Mouse (Mus musculus): ENCODE results near the gene Tsc22d1. TPM values are rescaled to one million over a fixed set of nuclear protein-coding genes. Genes with fewer than 3 reads are reported as not detected.

The Tsc22d1 gene
- total RNA-seq (2021) = 100 to 1,000 TPM; 389 to 414 TPM
- long read RNA-seq, experiment 1, full-length matches to known transcripts = 126 of 151 reads
- long read RNA-seq, experiment 1, partial matches to known transcripts = 24 of 151 reads
- long read RNA-seq, experiment 1, other reads (novel, unspliced or antisense) = 1 of 151 reads
- long read RNA-seq, experiment 2, full-length matches to known transcripts = 82 of 115 reads
- long read RNA-seq, experiment 2, partial matches to known transcripts = 4 of 115 reads
- long read RNA-seq, experiment 2, other reads (novel, unspliced or antisense) = 29 of 115 reads

- no peak for DNase-seq
Measured at GRCm38 (mm10) chr14:76414862-76415780, at the start of gene Tsc22d1. Tsc22d1 (plus strand) TSS chr14:76414961.

GRCm38 (mm10) chr14:76373638-76374037, 41.1 kb upstream of the Tsc22d1 start:
- no peak for DNase-seq

DNA sequence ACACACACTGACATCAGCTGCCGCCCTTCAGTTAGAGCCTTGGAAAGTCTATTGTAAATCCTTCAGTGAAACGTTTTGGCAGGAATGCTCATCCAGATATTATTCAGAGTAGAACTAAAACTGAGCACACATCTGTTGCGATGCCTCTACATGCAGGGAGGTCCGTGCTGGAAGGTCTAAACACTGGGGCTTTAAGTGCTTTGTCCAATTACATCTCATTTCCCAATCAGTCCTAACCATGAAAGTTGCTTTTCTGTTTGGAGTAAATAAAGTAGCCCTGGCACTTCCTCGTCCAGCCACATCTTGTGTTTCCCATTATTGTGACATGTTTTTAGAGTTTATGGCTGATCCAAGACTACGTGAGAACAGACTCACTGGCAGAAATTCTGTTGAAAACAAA, 40.2 kb upstream of the Tsc22d1 start:
- no peak for DNase-seq

- no peak for DNase-seq
Measured at GRCm38 (mm10) chr14:76376561-76376960, 38.2 kb upstream of the Tsc22d1 start.

GRCm38 (mm10) chr14:76379411-76379810, 35.4 kb upstream of the Tsc22d1 start:
- DNase-seq = no peak

DNA sequence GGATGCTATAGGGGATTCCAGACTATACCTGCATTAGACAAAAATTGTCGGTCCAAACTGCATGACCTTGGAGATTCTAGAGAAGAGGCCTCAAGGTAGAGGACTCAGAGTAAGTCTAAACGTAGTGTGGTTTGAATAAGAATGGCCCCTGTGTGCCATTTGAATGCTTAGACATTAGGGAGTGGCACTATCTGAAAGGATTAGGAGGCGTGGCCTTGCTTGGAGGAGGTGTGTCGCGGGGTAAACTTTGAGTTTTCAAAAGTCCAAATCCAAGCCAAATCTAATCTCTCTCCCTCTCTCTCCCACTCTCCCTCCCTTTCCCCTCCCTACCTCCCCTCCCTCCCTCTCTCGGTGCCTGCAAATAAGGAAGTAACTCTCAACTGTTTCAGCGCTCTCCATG, 26.7 kb upstream of the Tsc22d1 start:
- no peak for DNase-seq

DNA sequence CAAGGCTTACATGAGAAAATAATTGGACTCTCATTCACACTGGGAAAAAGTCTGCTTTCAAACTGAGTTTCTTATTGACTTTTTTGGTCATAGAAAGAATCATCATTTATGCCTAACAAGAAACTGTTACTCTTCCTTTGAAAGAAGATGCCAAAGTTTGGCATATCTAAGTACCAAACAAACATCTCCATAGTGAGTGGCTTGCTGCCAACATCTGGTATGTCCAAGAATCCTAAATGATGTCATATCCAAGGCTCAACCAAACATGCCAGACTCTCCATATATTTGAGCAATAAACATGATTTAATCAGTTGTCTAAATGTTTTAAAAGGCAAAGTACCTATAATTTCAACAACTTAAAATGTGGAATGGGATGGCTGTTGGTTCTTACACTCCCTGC, 16.5 kb upstream of the Tsc22d1 start:
- DNase-seq = no peak

- DNase-seq = no peak
Measured at GRCm38 (mm10) chr14:76402574-76402973, 12.2 kb upstream of the Tsc22d1 start.

DNA sequence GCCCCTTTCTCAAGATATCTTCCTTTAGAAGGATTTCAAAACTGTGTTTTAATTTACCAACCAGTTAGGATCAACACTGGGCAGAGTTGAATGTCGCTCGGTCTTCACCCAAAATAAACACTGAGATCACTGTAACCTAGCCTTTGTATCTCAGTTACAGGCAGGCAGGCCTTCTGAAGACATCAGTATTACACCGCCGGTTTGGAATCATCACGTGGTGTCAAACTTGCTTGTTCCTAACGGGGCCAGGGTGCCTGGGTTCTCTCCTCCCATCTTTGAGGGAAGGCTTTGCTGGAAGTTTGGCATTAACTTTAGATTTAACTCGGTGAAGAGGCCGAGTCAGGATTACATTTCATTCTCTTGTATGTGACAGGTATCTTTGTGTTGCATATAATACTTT, 5.7 kb upstream of the Tsc22d1 start:
- no peak for DNase-seq

- DNase-seq = no peak
Measured at GRCm38 (mm10) chr14:76413773-76414121, 1.0 kb upstream of the Tsc22d1 start.

- DNase-seq = peak; percentile 94 to 97
Measured at GRCm38 (mm10) chr14:76414122-76414861, 469 bp upstream of the Tsc22d1 start.

DNA sequence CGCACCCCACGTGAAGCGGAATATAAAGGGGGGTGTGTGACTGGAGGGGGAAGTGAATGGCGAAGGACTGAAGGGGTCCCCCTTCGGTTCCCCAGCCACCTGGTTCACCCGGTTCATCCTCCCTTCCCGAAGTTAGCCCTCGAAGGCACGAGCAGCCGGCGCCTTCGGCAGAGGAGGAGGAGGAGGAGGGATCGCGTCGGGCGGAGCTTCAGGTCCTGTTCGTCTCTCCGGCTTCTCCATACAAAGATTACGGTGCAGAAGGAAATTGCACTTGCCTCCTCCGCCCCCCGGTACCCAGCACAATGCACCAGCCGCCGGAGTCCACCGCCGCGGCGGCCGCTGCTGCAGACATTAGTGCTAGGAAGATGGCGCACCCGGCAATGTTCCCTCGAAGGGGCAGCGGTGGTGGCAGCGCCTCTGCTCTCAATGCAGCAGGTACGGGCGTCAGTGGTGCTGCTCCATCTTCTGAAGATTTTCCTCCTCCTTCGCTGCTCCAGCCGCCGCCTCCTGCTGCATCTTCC, 1.1 kb downstream of the Tsc22d1 start:
- DNase-seq = peak; percentile 55 to 65

DNA sequence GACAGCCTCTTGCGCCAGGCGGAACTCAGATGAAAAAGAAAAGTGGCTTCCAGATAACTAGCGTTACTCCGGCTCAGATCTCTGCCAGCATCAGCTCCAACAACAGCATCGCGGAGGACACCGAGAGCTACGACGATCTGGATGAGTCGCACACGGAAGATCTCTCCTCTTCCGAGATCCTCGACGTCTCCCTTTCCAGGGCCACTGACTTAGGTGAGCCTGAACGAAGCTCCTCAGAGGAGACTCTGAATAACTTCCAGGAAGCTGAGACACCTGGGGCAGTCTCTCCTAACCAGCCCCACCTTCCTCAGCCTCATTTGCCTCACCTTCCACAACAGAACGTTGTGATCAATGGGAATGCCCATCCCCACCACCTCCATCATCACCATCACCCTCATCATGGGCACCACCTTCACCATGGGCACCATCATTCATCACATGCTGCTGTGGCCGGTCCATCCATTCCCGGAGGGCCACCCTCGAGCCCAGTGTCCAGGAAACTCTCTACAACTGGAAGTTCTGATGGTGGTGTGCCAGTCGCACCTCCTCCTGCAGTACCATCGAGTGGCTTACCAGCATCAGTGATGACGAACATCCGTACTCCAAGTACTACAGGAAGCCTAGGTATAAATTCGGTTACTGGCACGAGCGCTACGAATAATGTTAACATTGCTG, 1.7 kb downstream of the Tsc22d1 start:
- DNase-seq = peak in 1 of 2 experiments; percentile 4

- DNase-seq = no peak
Measured at GRCm38 (mm10) chr14:76417346-76417745, 2.6 kb downstream of the Tsc22d1 start.

- peak in 1 of 2 experiments; percentile 17 for DNase-seq
Measured at GRCm38 (mm10) chr14:76420726-76421125, 6.0 kb downstream of the Tsc22d1 start.

DNA sequence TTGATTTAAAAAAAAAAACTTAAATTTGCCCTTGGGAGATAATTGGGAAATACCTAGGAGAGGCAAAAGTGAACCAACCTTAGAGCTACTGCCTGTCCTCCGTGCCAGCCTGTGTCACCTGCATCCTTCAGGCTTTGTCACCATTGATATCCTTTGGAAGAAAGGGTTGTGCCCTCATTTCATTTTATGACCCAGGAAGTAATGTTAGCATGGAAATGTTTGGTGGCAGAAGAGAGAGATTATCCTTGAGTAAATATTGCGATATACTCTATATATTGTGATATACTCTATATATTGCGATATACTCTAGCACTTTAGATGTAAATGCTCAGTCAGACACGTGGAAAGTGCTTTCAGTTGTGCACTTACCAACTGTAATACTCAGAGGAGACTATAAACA, 6.4 kb downstream of the Tsc22d1 start:
- no peak for DNase-seq

DNA sequence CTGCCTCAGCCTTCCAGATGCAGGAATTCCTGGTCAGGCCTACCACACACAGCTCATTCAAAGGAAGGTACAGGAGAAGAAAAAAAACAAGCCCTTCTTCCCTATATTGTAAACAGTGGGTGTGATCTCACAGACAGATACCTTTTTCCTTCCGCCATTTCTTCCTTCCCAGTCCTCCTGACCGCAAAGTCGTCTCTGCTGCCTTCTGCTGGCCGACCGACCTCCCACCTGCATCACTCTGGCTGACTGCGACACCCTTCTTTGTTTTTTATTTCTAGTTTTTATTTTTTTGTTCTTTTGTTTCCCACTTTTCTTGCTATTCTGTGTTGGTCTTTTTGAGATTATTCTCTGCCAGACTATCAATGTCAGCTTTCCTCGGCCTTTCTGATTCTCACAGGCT, 10.7 kb downstream of the Tsc22d1 start:
- DNase-seq = no peak

DNA sequence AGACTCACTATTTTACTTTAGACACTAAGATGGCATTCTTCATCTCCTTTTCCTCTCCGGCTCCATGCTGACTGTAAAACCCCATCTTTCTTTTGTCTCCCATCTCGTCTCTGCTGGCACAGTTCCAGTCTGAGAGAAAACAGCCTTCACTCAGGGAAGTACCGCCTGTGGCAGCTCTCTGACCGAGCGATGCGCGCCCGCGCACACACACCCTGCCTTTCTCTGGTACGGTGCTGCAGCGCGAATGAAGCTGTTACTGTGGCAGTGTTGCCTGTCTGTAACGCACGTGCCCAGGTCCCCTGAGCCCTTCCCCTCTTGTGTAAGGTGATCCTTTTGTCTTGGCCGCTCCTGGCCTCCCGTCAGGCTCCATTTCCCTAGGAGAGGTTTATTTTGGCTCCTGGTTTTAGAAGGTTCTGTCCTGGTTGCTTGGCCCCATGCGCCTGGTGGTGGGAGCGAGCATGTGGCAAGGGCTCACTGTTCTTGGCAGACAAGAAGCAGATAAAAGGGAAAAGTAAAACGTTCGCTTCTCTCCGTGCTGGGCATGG, 11.3 kb downstream of the Tsc22d1 start:
- no peak for DNase-seq

GRCm38 (mm10) chr14:76428855-76429254, 14.1 kb downstream of the Tsc22d1 start:
- peak in 1 of 2 experiments; percentile 37 for DNase-seq

- DNase-seq = no peak
Measured at GRCm38 (mm10) chr14:76431918-76432317, 17.2 kb downstream of the Tsc22d1 start.

- no peak for DNase-seq
Measured at GRCm38 (mm10) chr14:76432369-76432768, 17.6 kb downstream of the Tsc22d1 start.

DNA sequence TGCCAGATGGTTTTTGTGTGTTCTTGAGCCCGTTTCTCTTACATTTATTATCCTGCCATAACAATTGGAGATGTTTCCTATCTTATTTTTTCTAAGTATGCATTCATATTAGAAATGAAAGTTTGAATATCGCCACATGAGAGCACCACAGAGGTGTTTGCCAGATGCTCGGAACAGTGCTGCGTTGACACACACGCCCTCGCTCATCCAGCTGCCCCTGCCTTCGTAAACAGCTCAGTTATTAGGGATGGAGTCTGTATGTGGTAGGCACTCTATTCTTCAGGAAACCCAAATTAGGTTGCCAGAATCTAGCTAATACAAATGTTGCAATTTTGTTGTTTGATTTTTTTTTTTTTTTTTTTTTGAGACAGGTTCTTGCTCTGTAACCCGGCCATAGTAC, 18.1 kb downstream of the Tsc22d1 start:
- DNase-seq = no peak
